Mouse (Mus musculus) hematopoietic stem cell, adult 5-6 weeks (primary cell): ENCODE measurements around the gene Il1f6. TPM values are rescaled to one million over a fixed set of nuclear protein-coding genes. Genes with fewer than 3 reads are reported as not detected.
A peak's percentile ranks its signal among the peaks of the same experiment; 100 is the strongest.
"Not testable (repeated sequence)": the region's sequence is repeated elsewhere in the genome, so short reads cannot be mapped to it uniquely, and the experiment has no call there.

Source experiments
- ATAC-seq, 2 experiments: fragments of 125-278 bp in 1 of 2; replicated peaks in 1 of 2; 2 replicates each; pipeline ENCODE4 v1.8.0; 2016 to 2017; ENCODE audit warnings: inconsistent platforms in 2 of 2, mild to moderate bottlenecking in 2 of 2, moderate number of reproducible peaks in 2 of 2, low read depth in 1 of 2, moderate TSS enrichment in 1 of 2; ENCODE audit not compliant: low FRiP score in 2 of 2, poor library complexity in 2 of 2, severe bottlenecking in 2 of 2, insufficient read depth in 1 of 2, low TSS enrichment in 1 of 2
- total RNA-seq: library from RNA; stranded (forward); fragments of 172-1452, 232-1000 nt; gene quantifications from 2 replicates; pipeline ENCODE4 v1.2.3, GENCODE M21; 2017

The Il1f6 gene
- not detected in 2 replicates for total RNA-seq

GRCm38 (mm10) chr2:24215118-24215517 is at the start of gene Il1f6:
Il1f6 (plus strand) TSS chr2:24215418.
- no peak for ATAC-seq

- peak; percentile 95 to 96 for ATAC-seq
These were observed 33.4 kb upstream of the Il1f6 start for GRCm38 (mm10) chr2:24181683-24182331.

- ATAC-seq = peak in 1 of 2 experiments; percentile 52; a peak in 1 of 4 replicates
These were observed 32.6 kb upstream of the Il1f6 start for GRCm38 (mm10) chr2:24182423-24183147.

GRCm38 (mm10) chr2:24184092-24184491 is 31.1 kb upstream of the Il1f6 start:
- ATAC-seq = not testable (repeated sequence)

- ATAC-seq = peak in 1 of 2 experiments; percentile 15; a peak in 1 of 4 replicates
These were observed 29.0 kb upstream of the Il1f6 start, which contains the start of gene Il1f9 for GRCm38 (mm10) chr2:24186176-24186575. Il1f9 (plus strand) TSS chr2:24186476.

- peak in 1 of 2 experiments; percentile 23; a peak in 1 of 4 replicates for ATAC-seq
These were observed 27.6 kb upstream of the Il1f6 start for GRCm38 (mm10) chr2:24187585-24187984.

- ATAC-seq = peak; percentile 49 to 59; a peak in 3 of 4 replicates
These were observed 27.0 kb upstream of the Il1f6 start for GRCm38 (mm10) chr2:24188189-24188588.

GRCm38 (mm10) chr2:24227191-24227590 is 12.0 kb downstream of the Il1f6 start:
- ATAC-seq = no peak

- ATAC-seq = no peak
These were observed 52.3 kb downstream of the Il1f6 start for GRCm38 (mm10) chr2:24267503-24267902.

GRCm38 (mm10) chr2:24273619-24274018 is 58.4 kb downstream of the Il1f6 start:
- no peak for ATAC-seq

GRCm38 (mm10) chr2:24275146-24275545 is 59.9 kb downstream of the Il1f6 start:
- no peak for ATAC-seq

Other genes with a start within 250 kb of the Il1f6 start
- gene Hnmt, start 166.0 kb upstream of the Il1f6 start, total RNA-seq = 34.8 and 40.6 TPM in 2 replicates
- not detected in 2 replicates for gene Tbpl2, start 118.8 kb upstream of the Il1f6 start, total RNA-seq
- not detected in 2 replicates for gene Il1f8, start 62.3 kb upstream of the Il1f6 start, total RNA-seq
- 5.3 and 9.4 TPM in 2 replicates for gene Il1f9, start 28.9 kb upstream of the Il1f6 start, total RNA-seq
- not detected in 2 replicates for gene Il1f5, start 61.5 kb downstream of the Il1f6 start, total RNA-seq
- not detected in 2 replicates for gene Il1f10, start 75.8 kb downstream of the Il1f6 start, total RNA-seq
- gene Il1rn, start 121.4 kb downstream of the Il1f6 start, total RNA-seq = 1.5 and 6.9 TPM in 2 replicates
- 90.2 and 92.4 TPM in 2 replicates for gene Psd4, start 152.2 kb downstream of the Il1f6 start, total RNA-seq